ENCODE assay signal across 8 mouse cellular contexts in genomic region chr9:64119898-64120297, GRCm38 (mm10). TPM values are rescaled to one million over a fixed set of nuclear protein-coding genes. Genes with fewer than 3 reads are reported as not detected.
DNase-seq lines count a peak whose midpoint lies in the region; ATAC-seq and TF ChIP-seq lines count a peak whose summit lies in the region.

No protein-coding gene starts in this region.

- H3K27ac ChIP-seq in kidney, postnatal 0 days = no peak overlapping the region
- H3K27ac ChIP-seq in testis, adult 2 months (ENCODE audit: control insufficient read depth, insufficient read depth, low read depth, low read length) = no peak overlapping the region; the same call in 1 of the 2 replicates

- no peaks in the 10 kb centered on the region for H3K36me3 ChIP-seq in kidney, postnatal 0 days (ENCODE audit: insufficient read depth, low read length)
- H3K36me3 ChIP-seq in testis, adult 2 months (ENCODE audit: control insufficient read depth, insufficient read depth, low read length) = no peaks in the 10 kb centered on the region

- no peak overlapping the region for H3K9ac ChIP-seq in kidney, postnatal 0 days (ENCODE audit: low read depth, low read length)

- no peaks in the 10 kb centered on the region for H3K27me3 ChIP-seq in kidney, postnatal 0 days (ENCODE audit: insufficient read depth, low read length)
- no peaks in the 10 kb centered on the region for H3K27me3 ChIP-seq in testis, adult 2 months (ENCODE audit: control insufficient read depth, insufficient read depth, low read length)

- no peak overlapping the region for H3K4me3 ChIP-seq in kidney, postnatal 0 days (replicated peaks; ENCODE audit: low read depth, low read length)
- peak overlapping the region; percentile 63 for H3K4me3 ChIP-seq in testis, adult 2 months (ENCODE audit: control insufficient read depth, low read depth, low read length)

- ATAC-seq in kidney, postnatal 0 days (replicated peaks; ENCODE audit: low FRiP score, low read depth) = no peak

- WGBS in kidney, postnatal 0 days = 37% methylated on average over 8 of the region's 8 CpGs

- no peak for TF ChIP-seq POLR2A in testis, adult 2 months (IDR thresholded peaks at IDR 0.05; ENCODE audit: control insufficient read depth, low read depth, low read length)

- H3K9me3 ChIP-seq in kidney, postnatal 0 days (replicated peaks; ENCODE audit: low read length) = no peaks in the 10 kb centered on the region

- DNase-seq in cerebellum, adult 18-20 months = peak; percentile 18 to 28
- DNase-seq in cerebellum, adult 11-12 months = no peak
- DNase-seq in ovary, postnatal 14 days (ENCODE audit: low spot score) = peak; percentile 34
- DNase-seq in ovary, adult 18-20 months (ENCODE audit: low spot score) = no peak
- DNase-seq in cerebellum, postnatal 14 days = peak; percentile 23 to 68
- DNase-seq in kidney, postnatal 0 days (ENCODE audit: low spot score) = peak; percentile 67
- DNase-seq in lung, postnatal 14 days = peak; percentile 56

- no peak overlapping the region for H3K4me2 ChIP-seq in kidney, postnatal 0 days (ENCODE audit: low read length)

- H3K4me1 ChIP-seq in kidney, postnatal 0 days (replicated peaks; ENCODE audit: insufficient read depth, low read length) = peaks cover 4% of the 10 kb centered on the region; the same call in 1 of the 2 replicates
- H3K4me1 ChIP-seq in testis, adult 2 months (ENCODE audit: control insufficient read depth, insufficient read depth, low read length) = no peaks in the 10 kb centered on the region; the same call in 1 of the 2 replicates

- peak; percentile 83 for TF ChIP-seq CTCF in kidney, postnatal 0 days (IDR thresholded peaks at IDR 0.05; ENCODE audit: low read depth)
- peak; percentile 98 for TF ChIP-seq CTCF in testis, adult 2 months (IDR thresholded peaks at IDR 0.05; ENCODE audit: control insufficient read depth, insufficient read depth, insufficient replicate concordance, low read depth, low read length)

RNA-seq across cellular contexts. Expression of gene Lctl, which starts 3.0 kb away (rescaled TPM):
- polyA plus RNA-seq in kidney, postnatal 0 days (2015; fragmentation: Nextera tagmentation; extraction: Ambion mirVana) = 0.23 and 0.29 TPM in 2 replicates
- 0.17 and 0.49 TPM in 2 replicates for polyA plus RNA-seq in testis, adult 2 months (2012; rRNA removed)

RNA-seq across cellular contexts. Expression of gene Zwilch, which starts 53.0 kb away (rescaled TPM):
- polyA plus RNA-seq in kidney, postnatal 0 days (2015; fragmentation: Nextera tagmentation; extraction: Ambion mirVana) = 7.5 and 8.6 TPM in 2 replicates
- 27.0 and 33.6 TPM in 2 replicates for polyA plus RNA-seq in testis, adult 2 months (2012; rRNA removed)

RNA-seq across cellular contexts. Expression of gene Rpl4, which starts 53.3 kb away (rescaled TPM):
- polyA plus RNA-seq in kidney, postnatal 0 days (2015; fragmentation: Nextera tagmentation; extraction: Ambion mirVana) = 1,162 and 1,196 TPM in 2 replicates
- polyA plus RNA-seq in testis, adult 2 months (2012; rRNA removed) = 181 and 213 TPM in 2 replicates

RNA-seq across cellular contexts. Expression of gene Snapc5, which starts 59.2 kb away (rescaled TPM):
- polyA plus RNA-seq in kidney, postnatal 0 days (2015; fragmentation: Nextera tagmentation; extraction: Ambion mirVana) = 25.8 and 29.6 TPM in 2 replicates
- 12.8 and 14.1 TPM in 2 replicates for polyA plus RNA-seq in testis, adult 2 months (2012; rRNA removed)

Comparison
In these comparisons a context has a peak if more than half of its experiments do, and no peak if none do; other contexts are left out.
1. DNase-seq: peak in cerebellum, adult 18-20 months (2 of 2), ovary, postnatal 14 days (single experiment), cerebellum, postnatal 14 days (2 of 2), kidney, postnatal 0 days (single experiment) and lung, postnatal 14 days (single experiment); none in cerebellum, adult 11-12 months (single experiment) and ovary, adult 18-20 months (single experiment).